Comparison of ENCODE assay signal across 10 mouse cellular contexts in the genomic region with DNA sequence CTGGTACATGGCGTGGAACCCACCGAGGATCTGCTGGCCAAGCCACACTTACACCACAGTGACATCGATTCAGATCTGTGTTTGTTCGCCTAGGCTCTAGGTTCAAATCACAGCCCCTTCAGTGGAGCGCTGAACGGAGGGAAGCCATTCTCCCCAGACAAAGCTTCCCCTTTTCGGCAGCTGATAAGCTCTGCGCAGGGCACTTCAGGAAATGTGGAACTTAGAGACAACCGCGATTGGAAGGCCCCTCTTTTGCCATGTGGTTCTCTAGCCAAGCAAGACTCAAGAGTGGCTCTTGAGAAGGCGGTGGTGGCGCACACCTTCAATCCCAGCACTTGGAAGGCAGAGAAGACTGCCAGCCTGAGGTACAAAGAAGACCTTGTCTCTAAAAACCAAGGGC. TPM values are rescaled to one million over a fixed set of nuclear protein-coding genes. Genes with fewer than 3 reads are reported as not detected.
DNase-seq lines count a peak whose midpoint lies in the region; ATAC-seq and TF ChIP-seq lines count a peak whose summit lies in the region.
"Had no signal": no experiment of that assay in that cellular context is flagged by ENCODE, and none has a peak within 500 bp of the region (broad histone marks: within the 10 kb centered on the region; RNA-seq: fewer than 3 reads in every experiment).

No protein-coding gene starts in this region.

- no peaks in the 10 kb centered on the region for H3K9me3 ChIP-seq in forebrain, embryonic 10.5 days
- no peaks in the 10 kb centered on the region for H3K9me3 ChIP-seq in forebrain, embryonic 11.5 days (ENCODE audit: control insufficient read depth, low read length)
- no peaks in the 10 kb centered on the region for H3K9me3 ChIP-seq in forebrain, postnatal 0 days (ENCODE audit: low read length)
- H3K9me3 ChIP-seq in limb, embryonic 15.5 days: no peaks in the 10 kb centered on the region
- H3K9me3 ChIP-seq: heart, embryonic 13.5 days had no signal

- 92% methylated on average over 12 of the region's 12 CpGs for WGBS in forebrain, embryonic 10.5 days
- 92% methylated on average over 12 of the region's 12 CpGs for WGBS in forebrain, embryonic 11.5 days
- 87% methylated on average over 12 of the region's 12 CpGs for WGBS in forebrain, postnatal 0 days
- WGBS in limb, embryonic 15.5 days: 82% methylated on average over 12 of the region's 12 CpGs

- H3K4me3 ChIP-seq in forebrain, embryonic 10.5 days: peak overlapping the region; percentile 64; the same call in 1 of the 2 replicates
- no peak overlapping the region for H3K4me3 ChIP-seq in forebrain, embryonic 11.5 days (ENCODE audit: low read depth, low read length)
- no peak overlapping the region; the same call in 1 of the 2 replicates for H3K4me3 ChIP-seq in forebrain, postnatal 0 days (ENCODE audit: low read depth, low read length)
- no peak overlapping the region for H3K4me3 ChIP-seq in limb, embryonic 15.5 days
- H3K4me3 ChIP-seq: erythroblast, embryonic 14.5 days had no signal

- no peak for ATAC-seq in forebrain, embryonic 11.5 days (replicated peaks; ENCODE audit: low FRiP score)
- ATAC-seq in forebrain, postnatal 0 days: no peak
- no peak for ATAC-seq in limb, embryonic 15.5 days (ENCODE audit: insufficient number of reproducible peaks, low FRiP score, low TSS enrichment, low read depth)
- ATAC-seq in CD4-positive, CD25-positive, alpha-beta regulatory T cell, adult 4 months: no peak
- no peak for ATAC-seq in erythroid progenitor cell, adult 5-6 weeks (replicated peaks; ENCODE audit: low FRiP score, poor library complexity, severe bottlenecking)

- H3K36me3 ChIP-seq in forebrain, embryonic 10.5 days (replicated peaks): no peaks in the 10 kb centered on the region
- H3K36me3 ChIP-seq in forebrain, embryonic 11.5 days (ENCODE audit: control insufficient read depth, insufficient read depth, low read length): no peaks in the 10 kb centered on the region
- no peaks in the 10 kb centered on the region for H3K36me3 ChIP-seq in forebrain, postnatal 0 days (ENCODE audit: insufficient read depth)
- H3K36me3 ChIP-seq in limb, embryonic 15.5 days: no peaks in the 10 kb centered on the region
- H3K36me3 ChIP-seq: heart, embryonic 13.5 days had no signal

- no peak overlapping the region for H3K9ac ChIP-seq in forebrain, embryonic 11.5 days (ENCODE audit: low read length)
- H3K9ac ChIP-seq in forebrain, postnatal 0 days: no peak overlapping the region
- no peak overlapping the region for H3K9ac ChIP-seq in limb, embryonic 15.5 days

- no peak overlapping the region for H3K4me2 ChIP-seq in forebrain, embryonic 11.5 days (ENCODE audit: low read depth, low read length, severe bottlenecking)
- H3K4me2 ChIP-seq in forebrain, postnatal 0 days (ENCODE audit: low read depth): peak overlapping the region; percentile 78; the same call in 1 of the 2 replicates
- no peak overlapping the region for H3K4me2 ChIP-seq in limb, embryonic 15.5 days

- no peak for TF ChIP-seq CTCF in forebrain, postnatal 0 days (IDR thresholded peaks at IDR 0.05; ENCODE audit: low read depth)

- DNase-seq in forebrain, embryonic 10.5 days (ENCODE audit: extremely low spot score, low spot score): no peak
- DNase-seq in forebrain, embryonic 11.5 days (ENCODE audit: low spot score): no peak
- DNase-seq in 416B (ENCODE audit: low read depth): peak; percentile 74
- DNase-seq in forebrain, postnatal 0 days: no peak
- no peak for DNase-seq in thymus, postnatal 14 days

- peaks cover 43% of the 10 kb centered on the region for H3K27me3 ChIP-seq in forebrain, embryonic 10.5 days (ENCODE audit: poor library complexity, severe bottlenecking)
- H3K27me3 ChIP-seq in forebrain, embryonic 11.5 days (ENCODE audit: control insufficient read depth, insufficient read depth, low read length): peaks cover 5% of the 10 kb centered on the region; the same call in 1 of the 2 replicates
- H3K27me3 ChIP-seq in forebrain, postnatal 0 days (ENCODE audit: insufficient read depth, low read length): no peaks in the 10 kb centered on the region
- H3K27me3 ChIP-seq in limb, embryonic 15.5 days: peaks cover 28% of the 10 kb centered on the region

- H3K4me1 ChIP-seq in forebrain, embryonic 10.5 days: peaks cover 22% of the 10 kb centered on the region
- H3K4me1 ChIP-seq in forebrain, embryonic 11.5 days (replicated peaks; ENCODE audit: control insufficient read depth, insufficient read depth, low read length): peaks cover 11% of the 10 kb centered on the region
- peaks cover 14% of the 10 kb centered on the region for H3K4me1 ChIP-seq in forebrain, postnatal 0 days (ENCODE audit: insufficient read depth)
- peaks cover 18% of the 10 kb centered on the region for H3K4me1 ChIP-seq in limb, embryonic 15.5 days

- H3K27ac ChIP-seq in forebrain, embryonic 10.5 days: no peak overlapping the region
- no peak overlapping the region for H3K27ac ChIP-seq in forebrain, embryonic 11.5 days (ENCODE audit: low read depth, low read length)
- peak overlapping the region; percentile 98 for H3K27ac ChIP-seq in forebrain, postnatal 0 days (ENCODE audit: low read depth, low read length)
- H3K27ac ChIP-seq in limb, embryonic 15.5 days: peak overlapping the region; percentile 63
- H3K27ac ChIP-seq: heart, embryonic 13.5 days had no signal

RNA-seq across cellular contexts. Expression of a gene that starts 14.8 kb away (rescaled TPM):
- 15.5 and 16.8 TPM in 2 replicates for polyA plus RNA-seq in forebrain, embryonic 10.5 days (2016; fragmentation: Nextera tagmentation; extraction: Ambion mirVana)
- polyA plus RNA-seq in forebrain, embryonic 11.5 days (2014; fragmentation: Nextera tagmentation; extraction: Ambion mirVana): 16.5 and 20.8 TPM in 2 replicates
- total RNA-seq in forebrain, postnatal 0 days (2014; rRNA removed): 92.5 and 108 TPM in 2 replicates
- 98.9 and 103 TPM in 2 replicates for polyA plus RNA-seq in forebrain, postnatal 0 days (2015; fragmentation: Nextera tagmentation; extraction: Ambion mirVana)
- 10.5 and 10.6 TPM in 2 replicates for polyA plus RNA-seq in limb, embryonic 15.5 days (2015; fragmentation: Nextera tagmentation; extraction: Ambion mirVana)
- 10 to 100 TPM in 1 of 2 experiments, 1 to 10 TPM in 1; 9.0 to 12.2 TPM for polyA plus RNA-seq in CD4-positive, CD25-positive, alpha-beta regulatory T cell, adult 4 months (2017; shearing (Covaris generic))
- total RNA-seq in erythroid progenitor cell, adult 5-6 weeks (2015; ENCODE audit: low replicate concordance): 12.2 TPM in 1 of 2 replicates, not detected in the other
- not detected in 2 replicates for total RNA-seq in erythroid progenitor cell, adult 5-6 weeks (2017; ENCODE audit: low replicate concordance)

RNA-seq across cellular contexts. Expression of a gene that starts 51.6 kb away (rescaled TPM):
- not detected in 2 replicates for polyA plus RNA-seq in forebrain, embryonic 10.5 days (2016; fragmentation: Nextera tagmentation; extraction: Ambion mirVana)
- not detected in 2 replicates for polyA plus RNA-seq in forebrain, embryonic 11.5 days (2014; fragmentation: Nextera tagmentation; extraction: Ambion mirVana)
- total RNA-seq in forebrain, postnatal 0 days (2014; rRNA removed): 6.1 and 7.1 TPM in 2 replicates
- 3.8 and 5.1 TPM in 2 replicates for polyA plus RNA-seq in forebrain, postnatal 0 days (2015; fragmentation: Nextera tagmentation; extraction: Ambion mirVana)
- 0.19 and 0.36 TPM in 2 replicates for polyA plus RNA-seq in limb, embryonic 15.5 days (2015; fragmentation: Nextera tagmentation; extraction: Ambion mirVana)
- polyA plus RNA-seq in CD4-positive, CD25-positive, alpha-beta regulatory T cell, adult 4 months (2017; shearing (Covaris generic)): 1 to 10 TPM; 1.6 to 2.4 TPM
- total RNA-seq in erythroid progenitor cell, adult 5-6 weeks (2015; ENCODE audit: low replicate concordance): not detected in 2 replicates
- not detected in 2 replicates for total RNA-seq in erythroid progenitor cell, adult 5-6 weeks (2017; ENCODE audit: low replicate concordance)
- polyA plus RNA-seq: erythroblast, embryonic 14.5 days; heart, embryonic 13.5 days had no signal

Comparison
In these comparisons a context has a peak if more than half of its experiments do, and no peak if none do; other contexts are left out.
1. H3K27ac ChIP-seq: peak in forebrain, postnatal 0 days (single experiment) and limb, embryonic 15.5 days (single experiment); none in forebrain, embryonic 10.5 days (single experiment) and forebrain, embryonic 11.5 days (single experiment).